Mouse (Mus musculus) mouse embryonic stem cell (cell line): ENCODE data around the gene Mylk.

Source experiments
- in situ Hi-C, 2 experiments: fragments of 300-500 bp; cut with MboI; formaldehyde crosslinking; loops; 1 replicate in 1 of 2; 3 replicates in 1 of 2; pipeline ENCODE4 v1.14.3; 2019 to 2020; ENCODE audit warnings: low sequenced_read_pairs in 2 of 2, low pct_unique_long_range_greater_than_20kb in 1 of 2, mixed read lengths in 1 of 2; ENCODE audit not compliant: unreplicated experiment in 1 of 2

Mylk gene

DNA sequence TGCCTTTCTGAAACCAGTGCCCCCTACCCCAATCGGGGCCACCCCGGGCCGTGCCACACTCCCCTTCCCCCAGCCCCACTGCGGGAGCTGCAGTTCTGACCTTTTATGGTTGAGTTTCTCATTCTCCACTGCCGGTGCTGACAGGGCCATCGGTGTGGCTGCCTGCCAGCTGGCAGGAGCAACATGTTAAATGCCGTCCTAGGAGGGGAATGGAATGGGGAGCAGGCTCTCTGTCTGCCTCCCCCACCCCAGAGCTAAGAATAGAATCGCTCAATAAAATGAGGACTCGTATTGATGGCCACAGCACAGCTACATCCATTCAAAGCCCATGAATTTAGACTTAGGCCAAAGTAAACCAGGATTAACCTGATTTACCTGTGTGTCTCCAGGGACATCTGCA lies 213.7 kb downstream of the Mylk start:
- in situ Hi-C loops = no loop called here

DNA sequence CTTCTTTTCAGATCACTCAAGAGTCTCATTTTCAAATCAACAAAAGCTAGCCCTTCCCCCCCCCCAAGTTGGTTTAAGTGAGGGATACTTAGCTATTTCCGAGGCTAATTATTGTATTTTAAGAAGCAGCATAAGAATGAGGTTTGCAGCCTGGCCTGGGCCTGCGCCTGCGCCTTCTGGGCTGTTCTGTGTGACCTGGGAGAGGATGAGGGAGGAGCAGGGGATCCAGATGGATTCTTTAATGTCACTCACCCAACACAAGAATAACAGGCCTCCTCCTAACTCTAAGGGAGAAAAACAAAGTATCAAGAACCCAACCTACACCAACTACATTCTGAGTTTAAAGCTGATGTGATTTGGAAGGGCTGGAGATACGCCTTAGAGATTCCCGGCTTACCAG lies 214.3 kb downstream of the Mylk start:
- in situ Hi-C loops = no loop called here

DNA sequence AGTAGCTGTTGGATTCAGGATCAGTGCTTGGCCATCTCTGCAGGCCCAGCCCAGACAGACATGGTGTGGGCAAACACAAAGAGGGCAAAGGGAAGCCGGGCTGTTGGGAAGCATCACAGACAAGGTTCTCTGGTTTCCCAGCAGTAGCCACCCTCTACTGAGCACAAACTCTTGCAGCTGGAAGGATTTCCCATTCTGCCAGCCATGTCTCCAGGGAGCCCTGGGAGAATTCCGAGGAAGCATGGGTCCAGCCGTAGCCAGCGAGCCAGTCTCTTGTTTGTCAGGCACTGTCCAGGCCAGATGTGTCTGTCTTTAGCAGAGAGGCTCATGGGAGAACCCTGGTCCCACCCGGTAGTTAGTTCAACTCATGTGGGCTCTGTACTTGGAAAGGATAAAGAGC lies 215.2 kb downstream of the Mylk start:
- in situ Hi-C loops = no loop called here

DNA sequence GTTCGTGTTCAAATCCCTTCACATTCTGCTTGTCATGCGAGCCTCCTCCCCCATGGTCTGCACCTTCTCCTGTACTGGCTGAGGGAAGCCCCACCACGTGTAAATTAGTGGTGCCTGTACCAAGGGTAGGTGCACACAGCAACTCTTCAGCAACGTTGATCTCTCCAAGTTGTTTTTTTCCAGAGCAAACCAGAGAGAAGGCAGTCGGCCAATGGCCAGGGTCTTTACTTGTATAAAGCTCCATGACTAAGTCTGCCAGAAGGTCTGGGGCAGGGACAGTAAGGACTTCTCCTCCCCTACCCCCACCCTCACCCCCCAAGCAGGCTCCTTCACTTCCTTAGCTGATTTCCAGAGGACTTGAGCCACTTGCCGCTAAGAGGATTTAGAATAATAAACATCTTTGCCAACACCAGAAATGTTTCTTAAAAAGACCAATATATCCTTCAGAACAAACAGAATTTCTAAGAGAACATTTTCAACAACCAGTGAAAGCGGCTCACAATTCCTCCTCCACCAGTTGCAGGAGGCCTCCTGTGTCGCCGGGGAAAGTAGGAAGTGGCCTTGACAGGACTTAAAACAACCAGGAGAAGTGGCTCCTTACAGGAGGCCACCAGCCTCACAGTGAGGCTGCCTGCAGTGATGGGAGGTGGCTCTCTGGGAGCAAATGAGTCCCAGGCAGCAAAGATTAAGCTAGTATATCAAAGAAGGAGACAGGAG lies 216.0 kb downstream of the Mylk start:
- in situ Hi-C loops = no loop called here

DNA sequence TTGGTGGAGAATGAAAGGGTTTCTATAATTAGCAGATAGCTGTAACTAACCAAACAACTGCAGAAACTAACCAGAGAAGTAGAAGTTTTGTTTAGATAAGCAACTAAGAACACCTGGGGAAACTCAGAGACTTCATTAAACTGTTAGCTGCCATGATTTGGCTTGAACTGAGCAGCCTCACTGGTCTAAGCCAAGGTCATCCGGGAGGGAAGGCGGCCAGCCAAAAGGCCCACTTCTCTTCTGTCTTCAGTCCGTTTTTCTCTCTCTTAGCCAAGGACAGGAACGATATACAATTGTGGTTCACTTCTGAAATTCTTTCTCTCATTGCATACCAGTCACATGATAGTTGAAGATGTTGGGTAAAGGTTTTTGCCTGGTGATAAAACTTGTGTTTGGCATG lies 217.3 kb downstream of the Mylk start:
- in situ Hi-C loops = no loop called here

DNA sequence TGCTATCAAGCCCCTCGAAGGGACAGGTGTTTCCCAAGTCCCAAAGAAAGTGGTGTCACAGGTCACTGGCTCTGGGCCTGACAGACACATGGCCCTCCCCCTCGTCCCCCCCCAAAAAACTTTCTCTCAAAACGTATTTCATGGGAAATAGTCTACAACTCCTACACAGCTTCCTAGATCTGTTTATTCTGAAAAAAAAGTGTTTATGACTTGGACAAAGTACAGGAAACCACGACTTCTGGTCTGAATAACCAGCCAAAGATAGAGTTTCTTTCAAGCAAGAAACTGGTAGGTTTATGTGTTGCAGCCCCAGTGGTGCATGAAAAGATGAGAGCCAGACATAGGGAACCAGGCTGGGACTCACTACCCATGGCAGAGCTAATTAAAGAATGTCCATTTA lies 218.0 kb downstream of the Mylk start:
- in situ Hi-C loops = no loop called here

DNA sequence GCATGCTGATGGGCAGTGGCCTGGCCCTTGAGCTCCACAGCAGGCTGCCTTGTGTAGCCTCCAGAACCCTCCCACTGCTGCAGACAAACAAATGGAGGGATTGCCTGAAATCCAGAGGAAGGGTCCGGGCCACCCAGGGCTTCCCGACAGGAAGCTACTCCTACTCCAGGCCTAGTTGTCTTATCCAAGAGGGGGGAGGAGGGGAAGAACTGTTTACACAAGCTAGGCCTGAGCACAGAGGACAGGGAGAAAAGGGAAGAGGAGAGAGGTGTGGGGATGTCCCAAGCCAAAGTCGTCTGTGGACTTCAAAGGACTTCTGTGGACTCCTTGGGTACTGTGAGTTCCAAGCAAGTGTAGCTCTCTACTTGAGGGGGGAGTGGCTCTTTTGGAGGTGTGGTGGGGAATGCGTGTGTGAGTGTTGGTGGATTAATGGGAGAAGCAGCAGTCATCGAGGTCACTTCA lies 221.6 kb downstream of the Mylk start:
- in situ Hi-C loops = no loop called here

DNA sequence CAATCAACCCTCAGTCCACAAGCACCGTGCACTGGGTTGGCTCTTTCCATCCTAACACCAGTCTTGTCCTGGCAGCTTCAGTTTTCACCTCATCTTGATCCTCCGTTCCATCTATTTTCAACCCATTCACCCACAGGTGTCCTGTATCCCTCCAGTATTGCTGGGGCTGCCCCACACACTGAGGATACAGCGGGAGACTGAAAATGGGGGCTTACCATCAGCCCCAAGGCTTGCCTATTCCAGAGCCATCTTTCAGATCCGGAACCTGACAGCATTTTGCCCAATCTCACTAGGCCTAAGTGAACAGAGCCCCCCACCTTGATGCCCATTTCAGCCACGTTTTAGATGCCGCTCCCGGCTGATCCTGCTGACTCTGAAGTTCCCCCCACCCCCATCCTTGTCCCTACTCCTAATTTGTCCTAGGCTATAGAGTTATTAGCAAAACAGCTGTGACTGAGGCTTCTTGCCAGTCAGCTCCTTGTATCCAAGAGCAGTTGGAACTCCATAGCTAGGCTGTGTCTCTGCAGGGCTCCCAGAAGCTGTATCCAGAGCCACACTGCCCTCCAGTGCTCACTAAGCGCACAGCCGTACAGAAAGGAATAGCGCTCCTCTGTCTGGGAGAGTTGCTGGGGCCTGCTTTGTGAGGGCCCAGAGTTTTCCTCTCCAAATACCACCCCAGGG lies 222.2 kb downstream of the Mylk start:
- in situ Hi-C loops = no loop called here

DNA sequence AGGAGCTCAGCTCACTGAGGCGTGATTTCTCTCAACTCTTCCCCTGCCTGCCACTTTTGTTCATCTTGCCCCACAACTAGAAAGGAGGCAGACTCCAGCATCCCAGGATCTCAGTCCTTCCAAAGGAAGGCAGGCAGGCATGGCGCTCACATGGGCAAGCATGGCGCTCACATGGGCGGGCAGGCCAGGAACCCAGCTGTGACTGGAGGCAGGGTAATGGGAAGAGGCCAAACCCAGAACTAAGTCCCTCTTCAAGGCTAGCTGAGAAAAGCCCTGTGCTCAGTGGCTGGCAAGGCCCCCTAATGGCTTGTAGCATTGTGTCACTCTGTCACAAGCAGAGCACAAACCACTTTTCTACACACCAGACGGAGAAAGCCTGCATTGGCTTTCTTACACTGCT lies 223.2 kb downstream of the Mylk start:
- in situ Hi-C loops = no loop called here

DNA sequence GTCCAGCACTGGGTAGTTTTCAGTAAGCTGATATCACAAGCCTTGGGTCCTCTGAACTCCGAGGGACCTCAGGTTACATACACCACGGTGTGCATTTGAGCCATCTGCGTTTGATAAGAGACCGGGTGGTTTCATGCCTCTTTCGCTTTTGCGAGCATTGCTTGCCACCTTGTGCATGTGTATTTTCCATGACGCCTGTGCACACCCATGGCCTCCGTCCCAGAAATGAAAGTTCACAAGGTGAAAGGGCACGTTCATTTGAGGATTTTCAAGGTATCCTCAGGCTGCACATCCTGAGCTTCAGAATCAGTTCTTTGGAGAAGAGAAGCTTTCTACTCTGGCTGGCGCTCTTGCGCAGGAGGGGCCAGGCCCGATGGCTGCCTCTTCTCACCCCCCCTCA lies 227.5 kb downstream of the Mylk start:
- in situ Hi-C loops = loop anchor here in 1 of 2 experiments (5.0 kb wide), 1 partner anchor 65 kb away; no protein-coding TSS in a partner anchor

DNA sequence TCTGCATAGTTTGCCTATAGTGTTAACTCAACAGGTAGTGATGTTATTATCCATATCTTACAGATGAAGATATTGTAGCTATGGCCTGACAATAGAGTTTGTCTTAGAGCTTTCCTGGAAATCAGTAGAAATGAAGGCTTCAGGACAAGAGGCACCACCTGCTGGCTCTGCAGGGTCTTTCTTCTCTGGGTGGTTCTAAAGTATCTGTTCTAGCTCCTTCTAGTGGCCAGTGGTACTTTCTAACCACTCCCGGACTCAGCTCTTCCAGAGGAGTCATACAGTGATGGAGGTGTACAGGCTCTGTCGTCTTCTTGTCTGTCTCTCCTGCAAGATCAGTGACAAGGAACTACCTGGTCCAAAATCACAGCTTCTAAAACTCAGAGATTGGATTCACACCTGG lies 230.5 kb downstream of the Mylk start:
- in situ Hi-C loops = no loop called here

DNA sequence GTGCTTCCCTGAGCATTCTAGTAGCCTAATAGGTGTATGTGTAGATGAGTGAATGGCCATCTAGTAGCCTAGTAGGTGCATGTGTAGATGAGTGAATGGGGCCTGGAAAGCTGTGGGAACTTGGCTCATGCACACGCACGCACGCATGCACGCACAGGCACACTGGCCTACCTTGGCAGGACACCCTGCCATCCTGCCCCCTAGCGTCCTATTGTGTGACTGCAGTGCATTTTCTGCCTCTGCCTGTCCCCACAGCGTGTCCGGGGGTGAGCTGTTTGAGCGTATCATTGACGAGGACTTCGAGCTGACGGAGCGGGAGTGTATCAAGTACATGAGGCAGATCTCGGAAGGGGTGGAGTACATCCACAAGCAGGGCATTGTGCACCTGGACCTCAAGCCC lies 231.6 kb downstream of the Mylk start:
- in situ Hi-C loops = no loop called here

DNA sequence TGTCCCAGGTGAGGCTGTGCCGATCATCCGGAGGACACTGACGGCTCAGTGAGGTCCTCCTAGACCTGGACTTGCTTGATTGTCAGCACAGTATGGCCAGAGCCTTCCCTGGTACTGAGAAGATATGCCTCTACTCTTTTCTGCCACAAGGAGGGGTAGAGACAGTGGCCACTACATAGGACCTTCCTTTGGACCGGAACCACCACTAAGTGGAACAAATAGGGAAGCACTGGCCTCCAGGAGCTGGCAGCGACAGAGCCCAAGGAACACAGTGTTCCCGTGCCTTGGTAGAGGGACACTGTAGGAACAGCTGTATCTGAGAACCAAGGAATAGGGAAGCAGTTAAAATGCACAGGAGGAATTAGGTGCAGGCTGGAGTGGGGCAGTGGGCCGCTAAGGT lies 233.0 kb downstream of the Mylk start:
- in situ Hi-C loops = no loop called here

DNA sequence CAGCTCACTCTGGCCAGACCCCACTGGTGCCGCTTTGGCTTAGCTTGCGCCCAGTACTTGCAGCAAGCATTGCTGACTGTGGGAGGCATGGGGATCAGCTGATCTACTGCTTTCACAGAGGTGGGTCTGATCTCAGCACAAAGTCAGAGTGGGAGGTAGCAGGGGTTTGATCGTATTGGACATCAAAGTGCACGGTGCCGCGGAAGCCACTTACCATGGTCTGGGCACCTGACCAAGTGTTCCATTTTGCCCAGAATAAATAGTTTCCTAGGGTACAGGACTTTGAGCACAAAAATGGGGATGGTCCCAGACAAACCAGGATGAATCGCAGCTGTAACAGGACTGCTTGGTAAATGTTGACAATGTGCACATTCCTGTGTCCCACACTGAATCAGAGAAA lies 236.0 kb downstream of the Mylk start:
- in situ Hi-C loops = no loop called here

DNA sequence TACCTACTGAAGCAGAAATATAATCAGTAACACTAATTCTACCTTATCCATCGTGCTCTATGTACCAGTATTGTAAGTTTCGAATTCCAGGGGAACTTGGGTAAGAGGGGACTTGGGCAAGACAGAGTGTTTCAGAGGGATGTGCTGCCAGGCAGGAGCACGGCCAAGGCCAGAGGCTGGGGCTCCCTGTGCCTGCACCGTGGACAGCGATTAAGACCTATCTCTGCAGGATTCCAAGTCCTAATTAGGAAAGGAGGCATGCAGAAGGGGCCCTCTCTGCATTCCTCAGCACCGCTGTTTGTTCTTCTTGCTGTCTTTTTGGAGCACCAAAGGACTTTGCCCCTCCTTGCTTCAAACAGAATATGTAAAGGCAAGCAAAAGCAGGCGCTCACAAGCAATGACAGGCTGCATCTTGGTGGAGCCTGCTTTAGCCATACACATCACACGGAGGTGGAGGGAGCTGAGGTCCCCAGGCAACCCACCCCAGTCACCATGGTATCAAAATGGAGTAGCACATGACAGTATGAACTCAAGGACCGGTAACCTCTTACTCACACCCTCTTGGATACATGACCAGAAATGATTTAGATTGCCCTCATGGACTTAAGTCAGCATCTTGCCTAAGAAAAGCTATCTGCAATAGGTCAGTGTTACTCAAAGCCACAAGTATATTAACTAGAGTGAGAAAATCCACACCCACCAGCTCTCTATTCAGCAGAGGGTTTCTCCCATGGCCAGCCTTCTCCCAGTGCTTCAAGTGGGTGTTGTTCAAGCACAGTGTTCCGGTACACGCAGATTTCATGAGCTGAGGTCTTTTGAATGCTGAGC lies 239.4 kb downstream of the Mylk start:
- in situ Hi-C loops = no loop called here

DNA sequence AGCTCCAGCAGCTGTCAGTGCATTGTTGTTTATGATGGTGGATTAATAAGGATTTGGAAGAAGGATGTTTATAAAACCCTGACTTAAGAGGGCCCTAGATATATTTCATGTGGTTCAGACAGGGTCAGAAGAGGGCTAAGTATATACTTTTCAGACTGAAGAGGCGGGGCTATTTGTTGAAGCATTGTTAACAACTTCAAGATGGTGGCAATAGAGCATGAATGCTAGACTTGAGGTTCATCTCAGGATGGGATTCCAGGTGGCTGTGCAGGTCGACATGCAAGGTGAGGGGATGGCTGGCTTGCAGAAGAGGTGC lies 240.0 kb downstream of the Mylk start:
- in situ Hi-C loops = no loop called here

DNA sequence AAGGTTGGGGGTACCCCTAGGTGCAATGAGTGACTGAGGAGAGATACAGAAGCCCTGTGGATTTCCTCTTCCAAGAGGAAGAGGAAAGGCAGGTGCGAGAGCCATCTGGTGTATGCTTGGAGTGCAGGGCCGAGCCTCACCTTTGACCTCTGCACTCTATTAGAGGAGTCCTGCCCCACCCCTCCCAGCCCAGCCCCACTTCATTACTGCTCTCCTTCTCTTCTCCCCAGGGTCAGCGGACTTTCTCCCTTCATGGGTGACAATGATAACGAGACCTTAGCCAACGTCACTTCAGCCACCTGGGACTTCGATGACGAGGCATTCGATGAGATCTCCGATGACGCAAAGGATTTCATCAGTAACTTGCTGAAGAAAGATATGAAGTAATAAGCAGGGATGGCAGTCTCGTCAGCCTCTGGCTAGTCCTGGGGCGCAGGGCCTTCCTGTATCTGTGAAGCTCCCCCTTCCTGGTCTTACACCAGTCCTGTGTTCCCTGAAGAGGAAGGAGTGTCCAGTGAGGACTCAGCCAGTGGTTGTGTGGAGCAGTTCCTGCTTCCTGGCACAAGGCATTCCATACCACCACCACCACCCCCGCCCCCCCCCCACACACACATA lies 241.3 kb downstream of the Mylk start:
- in situ Hi-C loops = no loop called here

DNA sequence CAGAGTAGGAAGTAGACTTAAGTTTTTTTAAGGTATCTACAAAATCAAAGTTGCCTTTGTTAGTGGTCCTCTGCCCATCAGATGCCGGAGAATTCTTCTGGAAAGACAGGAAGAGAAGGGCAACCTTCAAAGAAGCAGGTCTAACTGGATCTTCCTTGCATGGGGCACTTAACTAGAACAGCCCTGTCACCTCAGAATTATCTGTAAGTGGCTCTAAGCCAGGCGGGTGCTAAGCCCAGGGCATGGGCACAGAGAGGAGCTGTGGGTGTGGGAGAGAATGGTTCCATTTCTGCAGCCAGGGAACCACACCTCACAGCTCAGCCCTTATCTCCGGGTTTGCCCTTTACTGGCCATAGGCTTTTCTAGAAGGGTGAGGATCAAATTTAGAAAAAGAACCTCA lies 246.4 kb downstream of the Mylk start:
- in situ Hi-C loops = no loop called here

DNA sequence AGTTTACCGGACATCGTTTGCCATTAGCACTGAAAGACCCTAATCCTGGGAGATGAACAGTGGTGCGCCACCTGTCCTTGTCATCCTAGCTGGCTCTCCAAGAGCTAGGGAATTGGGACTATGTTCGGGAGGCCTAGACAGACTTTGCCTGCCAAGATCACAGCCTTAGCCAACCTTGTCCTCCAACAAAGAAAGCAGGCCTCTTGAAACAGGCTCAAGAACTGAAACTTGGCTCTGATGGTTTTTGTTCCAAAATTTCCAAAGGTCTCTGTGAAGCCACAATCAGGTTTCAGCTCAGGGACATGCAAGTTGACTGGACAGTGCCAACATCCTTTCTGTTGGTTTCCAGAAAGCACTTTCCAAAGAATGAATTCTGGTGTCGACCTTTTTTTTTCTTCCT lies 247.8 kb downstream of the Mylk start:
- in situ Hi-C loops = no loop called here
